Mouse (Mus musculus) hindbrain, embryonic 10.5 days (tissue): Measurements from ENCODE around the gene Mex3a. TPM values are rescaled to one million over a fixed set of nuclear protein-coding genes. Genes with fewer than 3 reads are reported as not detected.
"Not testable (repeated sequence)": the region's sequence is repeated elsewhere in the genome, so short reads cannot be mapped to it uniquely, and the experiment has no call there.

ENCODE experiments used
- DNase-seq: peaks from one replicate; pipeline ENCODE4 v3.0.0-alpha.2; 2017; ENCODE audit warnings: low spot score
- H3K27ac ChIP-seq: fragments of 300-500 bp; sonication (generic); 2 replicates; pipeline ENCODE4 v1.5.1; 2016; ENCODE audit warnings: mild to moderate bottlenecking, moderate library complexity
- H3K27me3 ChIP-seq: fragments of 300-500 bp; sonication (generic); 2 replicates; pipeline ENCODE4 v1.6.1; 2016; ENCODE audit warnings: mild to moderate bottlenecking; ENCODE audit not compliant: poor library complexity, insufficient read depth, severe bottlenecking
- H3K36me3 ChIP-seq: fragments of 300-500 bp; sonication (generic); 2 replicates; pipeline ENCODE4 v1.6.1; 2016; ENCODE audit warnings: mild to moderate bottlenecking, moderate library complexity
- H3K4me1 ChIP-seq: fragments of 300-500 bp; sonication (generic); replicated peaks from 2 replicates; pipeline ENCODE4 v1.6.1; 2016; ENCODE audit warnings: mild to moderate bottlenecking
- H3K4me3 ChIP-seq: fragments of 300-500 bp; sonication (generic); 2 replicates; pipeline ENCODE4 v1.5.1; 2016; ENCODE audit warnings: mild to moderate bottlenecking, moderate library complexity
- H3K9me3 ChIP-seq: fragments of 300-500 bp; sonication (generic); 2 replicates; pipeline ENCODE4 v1.6.1; 2016; ENCODE audit warnings: mild to moderate bottlenecking, moderate library complexity
- WGBS: fragments of 180-500 bp; shearing (Covaris S2); methylation state at CpG from one replicate; pipeline ENCODE4 v1.1.7; 2016; 5-methylcytosine and 5-hydroxymethylcytosine counted together
- microRNA counts: library from miRNA; unstranded; fragments of <30 nt; microRNA quantifications from one replicate; lab custom pipeline; 2017
- polyA plus RNA-seq: library from polyadenylated mRNA; unstranded; fragments of >200 nt; fragmentation: Nextera tagmentation; extraction: Ambion mirVana; gene quantifications from 2 replicates; pipeline ENCODE4 v1.2.1, GENCODE M21; 2016

The Mex3a gene
- polyA plus RNA-seq, 1 experiment from 2014 or later = 30.7 TPM

DNA sequence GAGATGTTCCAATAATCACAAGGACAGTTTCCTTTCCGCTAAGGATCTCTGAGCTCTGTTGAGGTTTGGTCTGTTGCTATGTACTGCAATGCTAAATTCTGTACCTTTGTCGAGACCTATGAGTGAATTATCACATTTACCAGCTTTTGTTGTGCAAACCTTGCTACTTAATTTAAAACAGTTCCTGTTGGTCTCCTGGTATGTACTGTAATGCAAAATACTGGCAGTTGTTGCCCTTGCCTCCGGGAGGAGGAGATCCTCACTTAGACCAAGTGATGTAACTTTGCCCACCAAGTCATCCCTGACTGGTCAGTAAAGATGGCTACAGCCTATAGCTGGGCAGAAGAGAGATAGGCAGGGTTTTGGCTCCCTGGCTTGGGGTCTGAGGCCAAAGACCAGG is 43.3 kb downstream of the Mex3a start, which contains the start of gene Ssr2:
Gene Ssr2, plus strand, starts transcription at position 337 of the 400 bp plus-strand sequence.
- Histone ChIP-seq H3K27ac (no peak within 1 kb of the TSS), H3K9me3 (no peaks in the 10 kb centered on the region)
- WGBS = 88% methylated on average over 3 of the region's 3 CpGs

GRCm38 (mm10) chr3:88577846-88578245 is 45.7 kb downstream of the Mex3a start:
- Histone ChIP-seq H3K4me1 (peaks cover 18% of the 10 kb centered on the region), H3K36me3 (peaks cover 21% of the 10 kb centered on the region)
- H3K9me3 ChIP-seq, H3K27me3 ChIP-seq, H3K4me3 ChIP-seq, H3K27ac ChIP-seq, DNase-seq: not testable (repeated sequence)
- WGBS = 90% methylated on average over 5 of the region's 5 CpGs

More for the DNA sequence above, 43.3 kb downstream of the Mex3a start, which contains the start of gene Ssr2:
- Histone ChIP-seq H3K27me3 (no peaks in the 10 kb centered on the region), H3K4me3 (no peak within 1 kb of the TSS), H3K36me3 (peaks cover 5% of the 10 kb centered on the region; the same call in 1 of the 2 replicates), H3K4me1 (peaks cover 12% of the 10 kb centered on the region)
- no peak for DNase-seq

GRCm38 (mm10) chr3:88578498-88579424 is 46.6 kb downstream of the Mex3a start:
- Histone ChIP-seq H3K27me3 (no peaks in the 10 kb centered on the region), H3K9me3 (no peaks in the 10 kb centered on the region), H3K4me1 (peaks cover 18% of the 10 kb centered on the region), H3K4me3 (peak overlapping the region; percentile 91), H3K36me3 (peaks cover 31% of the 10 kb centered on the region), H3K27ac (peak overlapping the region; percentile 88)
- DNase-seq = no peak
- WGBS = 58% methylated on average over 8 of the region's 8 CpGs

- WGBS = 1% methylated on average over 34 of the region's 34 CpGs
- H3K9me3 ChIP-seq = no peaks in the 10 kb centered on the region
- peak overlapping the region; percentile 88 for H3K27ac ChIP-seq
- peak overlapping the region; percentile 91 for H3K4me3 ChIP-seq
- H3K36me3 ChIP-seq = peaks cover 39% of the 10 kb centered on the region
- peak; percentile 80 for DNase-seq
- no peaks in the 10 kb centered on the region for H3K27me3 ChIP-seq
- peaks cover 18% of the 10 kb centered on the region for H3K4me1 ChIP-seq
These were observed 47.4 kb downstream of the Mex3a start for GRCm38 (mm10) chr3:88579454-88580117.

GRCm38 (mm10) chr3:88585769-88586168 is 53.6 kb downstream of the Mex3a start:
- H3K9me3 ChIP-seq = no peaks in the 10 kb centered on the region
- peaks cover 10% of the 10 kb centered on the region for H3K4me1 ChIP-seq
- H3K27me3 ChIP-seq = no peaks in the 10 kb centered on the region
- no peak for DNase-seq
- WGBS = 95% methylated on average over 6 of the region's 6 CpGs
- no peak overlapping the region for H3K27ac ChIP-seq
- no peak overlapping the region for H3K4me3 ChIP-seq
- peaks cover 86% of the 10 kb centered on the region for H3K36me3 ChIP-seq

GRCm38 (mm10) chr3:88586640-88587039 is 54.4 kb downstream of the Mex3a start:
- no peak overlapping the region for H3K4me3 ChIP-seq
- H3K4me1 ChIP-seq = peaks cover 15% of the 10 kb centered on the region
- no peak overlapping the region for H3K27ac ChIP-seq
- H3K27me3 ChIP-seq = no peaks in the 10 kb centered on the region
- H3K9me3 ChIP-seq = no peaks in the 10 kb centered on the region
- H3K36me3 ChIP-seq = peaks cover 77% of the 10 kb centered on the region
- WGBS = 94% methylated on average over 5 of the region's 5 CpGs
- DNase-seq = no peak

GRCm38 (mm10) chr3:88590246-88590645 is 58.1 kb downstream of the Mex3a start:
- no peak for DNase-seq
- peak overlapping the region; percentile 74 for H3K27ac ChIP-seq
- H3K27me3 ChIP-seq = no peaks in the 10 kb centered on the region
- no peak overlapping the region for H3K4me3 ChIP-seq
- H3K36me3 ChIP-seq = peaks cover 43% of the 10 kb centered on the region
- WGBS = 18% methylated on average over 5 of the region's 5 CpGs
- H3K9me3 ChIP-seq = no peaks in the 10 kb centered on the region
- H3K4me1 ChIP-seq = peaks cover 30% of the 10 kb centered on the region

MicroRNAs encoded within 50 kb of the gene (microRNA counts, 519-probe panel; counts per million panel counts)
- microRNA mmu-miR-1905 (lab: Ali Mortazavi, UCI) = 1,255 counts per million, percentile 77 among the panel's probes with 10 or more counts

Other genes with a start within 250 kb of the Mex3a start
- gene Gm38392, start 245.2 kb upstream of the Mex3a start, polyA plus RNA-seq = not detected in 2 replicates
- 14.4 and 15.4 TPM in 2 replicates for gene Tsacc, start 235.4 kb upstream of the Mex3a start, polyA plus RNA-seq
- gene Cct3, start 235.3 kb upstream of the Mex3a start, polyA plus RNA-seq = 755 and 805 TPM in 2 replicates
- gene Glmp, start 207.4 kb upstream of the Mex3a start, polyA plus RNA-seq = 150 and 157 TPM in 2 replicates
- 1.5 and 2.7 TPM in 2 replicates for gene Tmem79, start 196.2 kb upstream of the Mex3a start, polyA plus RNA-seq
- gene Smg5, start 196.1 kb upstream of the Mex3a start, polyA plus RNA-seq = 84.1 and 87.8 TPM in 2 replicates
- 0.86 and 1.4 TPM in 2 replicates for gene Paqr6, start 167.8 kb upstream of the Mex3a start, polyA plus RNA-seq
- gene Bglap3, start 159.7 kb upstream of the Mex3a start, polyA plus RNA-seq = 0.12 TPM in 1 of 2 replicates, not detected in the other
- not detected in 2 replicates for gene Bglap2, start 153.7 kb upstream of the Mex3a start, polyA plus RNA-seq
- gene Bglap, start 147.9 kb upstream of the Mex3a start, polyA plus RNA-seq = not detected in 2 replicates
- 157 and 167 TPM in 2 replicates for gene Pmf1, start 122.1 kb upstream of the Mex3a start, polyA plus RNA-seq
- 19.2 and 20.3 TPM in 2 replicates for gene Slc25a44, start 107.3 kb upstream of the Mex3a start, polyA plus RNA-seq
- gene Sema4a, start 71.2 kb upstream of the Mex3a start, polyA plus RNA-seq = 3.8 and 8.6 TPM in 2 replicates
- gene Lmna, start 22.4 kb upstream of the Mex3a start, polyA plus RNA-seq = 13.4 and 24.0 TPM in 2 replicates
- gene Rab25, start 15.9 kb downstream of the Mex3a start, polyA plus RNA-seq = 2.1 and 2.9 TPM in 2 replicates
- gene Lamtor2, start 20.7 kb downstream of the Mex3a start, polyA plus RNA-seq = 173 and 180 TPM in 2 replicates
- gene Ubqln4, start 21.4 kb downstream of the Mex3a start, polyA plus RNA-seq = 69.0 and 72.5 TPM in 2 replicates
- 207 and 220 TPM in 2 replicates for gene Ssr2, start 43.5 kb downstream of the Mex3a start, polyA plus RNA-seq
- 111 and 123 TPM in 2 replicates for gene Arhgef2, start 73.6 kb downstream of the Mex3a start, polyA plus RNA-seq
- not detected in 2 replicates for gene Rxfp4, start 120.7 kb downstream of the Mex3a start, polyA plus RNA-seq
- gene Khdc4, start 153.4 kb downstream of the Mex3a start, polyA plus RNA-seq = 99.6 and 102 TPM in 2 replicates
- gene Rit1, start 184.4 kb downstream of the Mex3a start, polyA plus RNA-seq = 35.7 and 48.5 TPM in 2 replicates
- gene Syt11, start 242.8 kb downstream of the Mex3a start, polyA plus RNA-seq = 112 and 147 TPM in 2 replicates